Mouse (Mus musculus) bone marrow, adult 2 months (tissue): Measurements from ENCODE around the gene Gdf7.

Experiments
- CTCF ChIP-seq: fragments of 200-500 bp; IDR thresholded peaks from 2 replicates; pipeline ENCODE4 v1.5.1; 2011; ENCODE audit warnings: low read length, control low read depth; ENCODE audit not compliant: control insufficient read depth, insufficient read depth
- POLR2A ChIP-seq: fragments of 200-500 bp; IDR thresholded peaks from 2 replicates; pipeline ENCODE4 v1.6.1; 2011; ENCODE audit warnings: low read depth, mild to moderate bottlenecking, control low read depth, low read length, borderline replicate concordance; ENCODE audit not compliant: control insufficient read depth

DNA sequence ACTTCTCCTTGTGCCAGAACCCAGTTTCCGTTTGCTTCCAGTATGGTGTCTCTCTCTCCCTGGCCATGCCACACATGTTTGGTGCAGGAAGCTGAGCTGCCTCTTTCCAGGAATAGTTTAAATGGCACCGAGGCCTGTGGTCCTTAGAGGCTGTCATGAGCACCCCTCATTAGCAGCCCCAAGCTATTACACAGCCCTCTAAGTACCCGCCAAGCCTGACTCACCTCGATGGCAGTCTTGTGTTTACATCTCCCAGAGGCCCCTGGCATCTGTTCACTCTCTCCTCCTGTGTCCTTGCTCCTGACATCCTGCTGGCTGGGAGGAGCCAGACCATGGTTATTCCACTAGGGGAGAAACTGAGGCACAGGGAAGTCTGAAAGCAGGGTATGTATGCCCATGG, 36.7 kb upstream of the Gdf7 start:
- TF ChIP-seq CTCF (no peak), POLR2A (no peak)
